Mouse (Mus musculus) cortical plate, adult 2 months (tissue): ENCODE measurements around the gene Jazf1. TPM values are rescaled to one million over a fixed set of nuclear protein-coding genes. Genes with fewer than 3 reads are reported as not detected.

ENCODE experiments used
- H3K27ac ChIP-seq: fragments of 200-500 bp; 2 replicates; pipeline ENCODE4 v1.5.1; 2012; ENCODE audit warnings: low read length, control low read depth, inconsistent platforms; ENCODE audit not compliant: insufficient read depth
- H3K4me1 ChIP-seq: fragments of 200-500 bp; 2 replicates; pipeline ENCODE4 v1.6.1; 2011; ENCODE audit warnings: low read length; ENCODE audit not compliant: control insufficient read depth, insufficient read depth
- H3K4me3 ChIP-seq: fragments of 200-500 bp; 2 replicates; pipeline ENCODE4 v1.5.1; 2011; ENCODE audit warnings: mild to moderate bottlenecking, low read length, control low read depth; ENCODE audit not compliant: insufficient read depth
- CTCF ChIP-seq: fragments of 200-500 bp; IDR thresholded peaks from 2 replicates; pipeline ENCODE4 v1.5.1; 2011; ENCODE audit warnings: mild to moderate bottlenecking, control low read depth, low read length; ENCODE audit not compliant: insufficient read depth; ENCODE audit errors: extremely low read depth
- POLR2A ChIP-seq: fragments of 200-500 bp; IDR thresholded peaks from 2 replicates; pipeline ENCODE4 v1.6.1; 2011; ENCODE audit warnings: mild to moderate bottlenecking, low read length, control low read depth; ENCODE audit not compliant: insufficient read depth; ENCODE audit errors: extremely low read depth
- polyA plus RNA-seq: library from polyadenylated mRNA; depleted of rRNA; stranded (reverse); fragments of >200 nt; gene quantifications from 2 replicates; pipeline ENCODE4 v1.2.3, GENCODE M21; 2012

Jazf1 gene
- polyA plus RNA-seq, 1 experiment = 18.3 TPM

DNA sequence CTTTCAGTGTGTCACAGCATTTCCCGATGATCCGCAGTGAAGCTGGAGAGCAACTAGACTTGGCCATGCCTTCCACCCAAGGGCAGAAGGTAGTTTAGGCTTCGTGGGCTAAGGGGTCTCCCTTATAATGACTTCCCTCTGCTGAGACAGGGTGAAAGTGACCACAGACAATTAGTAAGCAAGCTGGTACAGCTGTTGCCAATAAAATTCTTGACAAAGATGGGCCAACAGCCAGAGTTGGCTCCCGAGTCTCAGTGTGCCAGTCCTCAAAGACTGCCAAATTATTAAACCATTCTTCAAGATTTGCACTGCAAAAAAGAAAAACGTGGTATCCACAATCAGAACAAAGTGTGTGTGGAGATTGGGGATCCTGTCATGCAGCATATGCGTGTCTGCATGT lies 220.2 kb downstream of the Jazf1 start:
- Histone ChIP-seq H3K4me3 (no peak overlapping the region), H3K27ac (no peak overlapping the region), H3K4me1 (peaks cover 3% of the 10 kb centered on the region)
- no peak for TF ChIP-seq POLR2A
- TF ChIP-seq CTCF = no peak

DNA sequence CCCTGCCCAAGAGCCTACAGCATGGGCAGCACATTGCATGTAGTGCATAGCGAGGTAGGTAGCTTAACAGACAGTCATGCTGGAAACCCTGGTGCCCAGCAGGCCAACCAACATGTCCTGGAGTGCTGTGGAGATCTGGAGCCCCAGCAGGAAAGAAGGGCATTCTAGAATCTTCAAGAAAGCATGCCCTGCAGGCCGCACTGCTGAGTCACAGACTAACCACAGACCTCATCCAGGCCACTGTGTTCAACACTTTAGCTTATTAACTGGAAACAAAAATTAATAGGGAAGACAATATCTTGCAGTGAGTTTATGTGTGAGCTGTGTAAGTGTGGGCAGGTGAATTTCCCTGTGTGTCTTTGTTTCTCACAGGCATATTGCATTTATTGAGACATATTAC lies 222.1 kb downstream of the Jazf1 start:
- TF ChIP-seq POLR2A = no peak
- no peak for TF ChIP-seq CTCF
- Histone ChIP-seq H3K4me1 (peaks cover 2% of the 10 kb centered on the region), H3K27ac (no peak overlapping the region), H3K4me3 (no peak overlapping the region)

DNA sequence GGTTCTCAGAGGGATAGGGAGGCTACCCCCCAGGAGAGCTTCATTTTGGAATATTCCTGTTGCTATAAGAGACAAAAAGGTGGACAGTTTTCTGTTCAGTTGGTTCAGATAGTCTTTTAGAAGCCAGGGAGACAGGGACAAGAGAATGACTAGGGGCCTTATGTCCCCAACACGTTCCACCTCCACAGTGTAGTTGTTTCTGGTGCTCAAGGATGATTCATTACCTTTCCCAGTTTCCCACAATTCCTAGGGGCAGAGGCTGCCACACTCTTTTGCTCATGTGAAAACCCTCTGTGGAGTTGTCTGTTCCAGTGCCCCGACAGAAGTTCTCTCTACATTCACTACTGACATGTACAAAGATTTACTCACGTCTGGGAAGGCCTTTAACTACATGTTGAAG lies 223.7 kb downstream of the Jazf1 start:
- Histone ChIP-seq H3K27ac (no peak overlapping the region), H3K4me1 (no peaks in the 10 kb centered on the region; the same call in 1 of the 2 replicates), H3K4me3 (no peak overlapping the region)
- TF ChIP-seq POLR2A = no peak
- TF ChIP-seq CTCF = no peak

DNA sequence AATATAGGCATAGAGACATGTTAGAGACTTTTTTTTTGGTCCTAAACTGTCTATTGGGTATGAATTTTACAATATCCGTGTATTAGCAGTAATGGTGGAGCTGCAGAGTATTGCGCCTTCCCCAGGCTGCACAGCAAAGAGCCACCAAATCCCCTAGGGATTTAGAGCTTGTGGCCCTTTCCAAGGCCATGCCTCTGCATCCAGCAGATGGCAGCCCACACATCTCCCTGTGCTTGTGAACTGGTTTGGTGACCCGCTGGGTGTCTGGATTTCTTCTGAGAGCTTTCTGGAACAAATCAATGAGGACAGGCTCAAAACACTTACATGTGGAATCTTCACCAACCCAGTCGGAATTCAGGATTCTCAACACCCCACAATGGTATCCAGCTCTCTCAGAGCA lies 225.4 kb downstream of the Jazf1 start:
- Histone ChIP-seq H3K27ac (no peak overlapping the region), H3K4me1 (peaks cover 1% of the 10 kb centered on the region; the same call in 1 of the 2 replicates), H3K4me3 (no peak overlapping the region)
- peak; percentile 34; the same call in 1 of the 2 replicates for TF ChIP-seq CTCF
- TF ChIP-seq POLR2A = no peak

DNA sequence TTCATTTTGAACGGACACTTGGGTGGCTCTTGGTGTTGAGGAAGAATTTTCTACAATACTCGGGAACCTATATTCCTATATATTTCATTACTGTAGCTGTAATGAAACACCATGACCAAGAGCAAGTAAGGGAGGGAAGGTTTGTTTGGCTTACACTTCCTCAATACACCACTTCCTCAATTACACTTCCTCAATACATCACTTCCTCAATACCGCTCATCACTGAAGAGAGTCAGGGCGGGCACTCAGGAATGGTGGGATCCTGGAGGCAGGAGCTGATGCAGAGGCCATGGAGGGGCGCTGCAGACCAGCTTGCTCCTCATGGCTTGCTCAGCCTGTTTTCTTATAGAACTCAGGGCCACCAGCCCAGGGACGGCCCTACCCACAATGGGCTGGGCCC lies 225.8 kb downstream of the Jazf1 start:
- TF ChIP-seq POLR2A = no peak
- no peak for TF ChIP-seq CTCF
- peaks cover 1% of the 10 kb centered on the region; the same call in 1 of the 2 replicates for H3K4me1 ChIP-seq
- no peak overlapping the region for H3K27ac ChIP-seq
- H3K4me3 ChIP-seq = no peak overlapping the region

DNA sequence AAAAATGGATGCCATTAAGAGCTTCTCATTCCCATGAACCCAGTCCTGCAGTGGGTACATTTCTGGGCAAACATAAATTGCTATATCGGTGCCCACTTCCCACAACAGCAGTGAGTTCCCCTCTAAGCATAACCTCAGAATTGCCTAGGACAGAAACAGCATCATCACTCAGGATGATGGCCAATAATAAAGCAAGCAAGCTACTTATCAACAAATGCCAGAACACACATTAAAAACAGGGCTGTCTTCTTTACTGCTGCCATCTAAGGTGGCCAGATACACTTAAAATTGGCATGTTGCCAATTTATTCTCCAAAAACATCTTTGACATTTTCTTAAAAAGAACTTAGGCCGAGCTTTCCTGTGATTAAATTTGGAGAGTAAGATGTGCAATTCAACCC lies 226.8 kb downstream of the Jazf1 start:
- Histone ChIP-seq H3K27ac (no peak overlapping the region), H3K4me1 (peaks cover 1% of the 10 kb centered on the region; the same call in 1 of the 2 replicates), H3K4me3 (no peak overlapping the region)
- TF ChIP-seq POLR2A (no peak), CTCF (no peak)

DNA sequence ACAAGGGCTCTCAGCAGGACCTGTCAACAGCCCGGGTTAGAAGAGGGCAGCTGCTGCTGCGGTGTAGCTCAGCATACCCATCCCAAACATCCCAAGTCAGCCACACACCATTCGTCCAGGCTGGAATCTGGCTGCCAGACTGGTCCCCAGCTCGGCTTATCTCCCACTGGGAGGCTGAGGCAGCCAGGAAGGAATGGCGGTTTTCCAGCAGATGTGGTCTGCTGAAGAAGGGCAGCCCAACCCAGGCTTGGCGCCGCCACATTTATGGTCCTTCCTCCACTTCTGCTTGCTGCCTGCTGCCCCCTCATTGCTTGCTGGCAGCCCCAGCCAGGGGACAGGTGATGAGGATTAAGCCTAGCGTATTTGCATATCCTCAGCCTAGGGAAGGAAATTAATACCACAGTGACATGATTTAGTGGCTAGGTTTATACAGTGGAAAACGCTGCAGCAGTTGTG lies 227.8 kb downstream of the Jazf1 start:
- H3K4me1 ChIP-seq = peaks cover 1% of the 10 kb centered on the region; the same call in 1 of the 2 replicates
- no peak for TF ChIP-seq CTCF
- TF ChIP-seq POLR2A = no peak
- H3K4me3 ChIP-seq = no peak overlapping the region
- H3K27ac ChIP-seq = no peak overlapping the region

DNA sequence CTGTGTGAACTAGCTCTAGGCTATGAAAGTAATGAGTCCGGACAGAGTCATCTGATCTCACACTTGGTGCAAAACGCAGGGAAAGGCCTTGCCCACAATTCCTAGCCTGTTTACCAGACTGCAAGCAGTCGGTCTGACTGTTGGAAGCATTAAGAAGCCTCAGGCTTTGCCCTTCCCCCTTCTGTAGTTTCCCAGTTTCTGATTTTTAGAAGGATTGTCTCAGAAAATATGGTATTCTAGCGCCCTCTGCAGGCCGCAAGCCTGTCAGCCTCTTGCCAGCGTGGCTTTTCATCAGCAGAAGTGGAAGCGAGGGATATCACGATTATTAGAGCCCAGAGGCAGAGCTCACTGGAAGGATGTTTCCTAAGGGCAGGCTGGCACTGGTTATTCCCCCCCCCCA lies 229.7 kb downstream of the Jazf1 start:
- peak; percentile 85 for TF ChIP-seq CTCF
- TF ChIP-seq POLR2A = no peak
- peaks cover 1% of the 10 kb centered on the region; the same call in 1 of the 2 replicates for H3K4me1 ChIP-seq
- H3K4me3 ChIP-seq = no peak overlapping the region
- H3K27ac ChIP-seq = no peak overlapping the region

DNA sequence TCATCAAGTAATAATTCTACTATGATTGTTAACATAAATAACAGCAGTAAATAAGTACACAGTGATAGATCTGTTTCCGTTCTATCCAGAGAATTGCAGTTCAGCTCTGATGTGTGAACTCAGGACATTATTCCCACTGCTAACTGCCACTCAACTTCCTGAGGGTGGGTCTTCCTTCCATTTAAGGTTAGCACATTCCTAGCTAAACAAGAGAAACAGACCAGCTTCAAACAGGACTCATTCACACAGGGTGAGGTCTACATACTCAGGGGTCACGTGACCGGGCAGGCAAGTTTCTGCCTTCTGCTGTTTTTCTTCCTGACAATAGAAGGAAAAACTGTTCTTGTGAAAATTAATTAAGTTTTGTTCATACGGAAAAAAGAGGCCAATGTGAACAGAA lies 230.6 kb downstream of the Jazf1 start:
- H3K27ac ChIP-seq = no peak overlapping the region
- H3K4me1 ChIP-seq = peaks cover 1% of the 10 kb centered on the region; the same call in 1 of the 2 replicates
- TF ChIP-seq CTCF (no peak), POLR2A (no peak)
- H3K4me3 ChIP-seq = no peak overlapping the region

DNA sequence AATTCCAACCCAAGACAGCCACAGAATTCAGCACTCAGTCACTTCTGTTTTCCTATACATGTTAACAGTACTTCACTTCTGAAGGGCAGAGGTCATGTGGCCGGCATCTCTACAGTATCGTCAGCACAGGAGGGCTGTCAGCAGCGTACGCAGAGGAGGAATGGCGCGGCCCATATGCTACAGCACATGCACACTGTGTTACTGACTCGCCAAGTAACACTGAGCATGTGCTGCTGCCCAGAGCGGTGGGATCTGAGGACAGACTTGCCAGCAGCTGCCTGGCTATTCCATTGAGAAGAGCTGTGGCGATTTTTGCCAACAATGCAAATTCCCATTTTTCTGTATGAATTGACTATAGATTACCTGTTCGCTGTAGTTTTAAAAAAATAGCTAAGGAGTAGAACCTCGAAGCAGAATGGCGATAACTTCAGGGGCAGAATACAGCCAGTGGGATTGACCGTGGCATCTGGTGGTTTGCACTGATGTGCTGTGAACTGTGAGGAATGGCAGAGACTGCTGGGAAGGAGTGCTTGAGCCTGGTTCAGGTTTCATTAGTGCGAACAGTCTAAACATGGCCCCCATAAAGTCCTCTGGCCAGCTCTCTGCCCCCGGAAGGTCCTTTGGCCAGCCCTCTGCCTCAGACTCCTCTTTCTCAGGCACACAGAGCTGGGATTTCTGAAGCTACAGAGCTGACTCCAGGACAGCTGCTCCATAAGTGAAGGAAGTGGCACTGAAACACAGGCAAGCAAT lies 232.1 kb downstream of the Jazf1 start:
- Histone ChIP-seq H3K27ac (no peak overlapping the region), H3K4me1 (peaks cover 1% of the 10 kb centered on the region; the same call in 1 of the 2 replicates), H3K4me3 (no peak overlapping the region)
- no peak for TF ChIP-seq CTCF
- TF ChIP-seq POLR2A = no peak
